Mouse (Mus musculus) C2C12 (cell line): ENCODE measurements around the gene Fam196b. TPM values are rescaled to one million over a fixed set of nuclear protein-coding genes. Genes with fewer than 3 reads are reported as not detected.

Experiments
- H3K27me3 ChIP-seq: one replicate; pipeline ENCODE4 v1.6.1; 2011; ENCODE audit not compliant: control insufficient read depth, insufficient read depth, insufficient read length
- H3K36me3 ChIP-seq: one replicate; pipeline ENCODE4 v1.6.1; 2011; ENCODE audit not compliant: control insufficient read depth, insufficient read depth
- H3K4me3 ChIP-seq: one replicate; pipeline ENCODE4 v1.5.1; 2011; ENCODE audit warnings: mild to moderate bottlenecking, control low read depth; ENCODE audit not compliant: poor library complexity, insufficient read depth, severe bottlenecking
- H3K79me2 ChIP-seq: one replicate; pipeline ENCODE4 v1.6.1; 2011; ENCODE audit not compliant: control insufficient read depth, insufficient read depth
- H3K79me3 ChIP-seq: one replicate; pipeline ENCODE4 v1.6.1; 2011; ENCODE audit warnings: low read depth, control low read depth
- H3ac ChIP-seq: one replicate; pipeline ENCODE3; 2011; ENCODE audit warnings: low read depth; ENCODE audit not compliant: control insufficient read depth, insufficient read length
- CEBPB ChIP-seq: IDR thresholded peaks from one replicate; pipeline ENCODE4 v1.6.1; 2011; ENCODE audit warnings: low read depth, mild to moderate bottlenecking, control low read depth, moderate library complexity
- CTCF ChIP-seq: IDR thresholded peaks from one replicate; pipeline ENCODE4 v1.5.1; 2011; ENCODE audit not compliant: control insufficient read depth, insufficient read depth, insufficient read length
- FOSL1 ChIP-seq: IDR thresholded peaks from one replicate; pipeline ENCODE4 v1.8.0; 2011; ENCODE audit warnings: mild to moderate bottlenecking, low read length; ENCODE audit not compliant: poor library complexity, insufficient read depth, severe bottlenecking
- MAX ChIP-seq: IDR thresholded peaks from one replicate; pipeline ENCODE4 v1.6.1; 2011; ENCODE audit warnings: mild to moderate bottlenecking, control low read depth
- MYOD1 ChIP-seq: IDR thresholded peaks from one replicate; pipeline ENCODE4 v1.6.1; 2011; ENCODE audit warnings: low read depth; ENCODE audit not compliant: control insufficient read depth, insufficient read length
- MYOG ChIP-seq: IDR thresholded peaks from one replicate; pipeline ENCODE4 v1.6.1; 2011; ENCODE audit not compliant: control insufficient read depth, insufficient read length; ENCODE audit errors: extremely low read depth
- USF1 ChIP-seq: IDR thresholded peaks from one replicate; pipeline ENCODE4 v1.6.1; 2011; ENCODE audit warnings: low read depth, mild to moderate bottlenecking, control low read depth, moderate library complexity
- polyA plus RNA-seq: library from polyadenylated mRNA; unstranded; fragments of >200 nt; fragmentation: generic; extraction: Trizol; gene quantifications from one replicate; pipeline ENCODE4 v1.2.1, GENCODE M21; 2012; ENCODE audit warnings: missing spikeins

Fam196b gene
- polyA plus RNA-seq, 1 experiment: not detected

GRCm38 (mm10) chr11:34299550-34299949 is 15.1 kb upstream of the Fam196b start:
- TF ChIP-seq CEBPB: no peak
- TF ChIP-seq FOSL1: no peak
- TF ChIP-seq USF1: no peak
- no peak for TF ChIP-seq CTCF
- no peak for TF ChIP-seq MAX
- TF ChIP-seq MYOD1: no peak
- no peak for TF ChIP-seq MYOG
- Histone ChIP-seq H3K79me2 (no peaks in the 10 kb centered on the region), H3K36me3 (no peaks in the 10 kb centered on the region), H3K4me3 (no peak overlapping the region), H3ac (no peak overlapping the region), H3K79me3 (no peaks in the 10 kb centered on the region), H3K27me3 (no peaks in the 10 kb centered on the region)

GRCm38 (mm10) chr11:34300064-34300463 is 14.6 kb upstream of the Fam196b start:
- Histone ChIP-seq H3K79me2 (no peaks in the 10 kb centered on the region), H3K4me3 (no peak overlapping the region), H3K27me3 (no peaks in the 10 kb centered on the region), H3K79me3 (no peaks in the 10 kb centered on the region), H3ac (no peak overlapping the region), H3K36me3 (no peaks in the 10 kb centered on the region)
- no peak for TF ChIP-seq MYOD1
- no peak for TF ChIP-seq CTCF
- TF ChIP-seq FOSL1: no peak
- TF ChIP-seq USF1: no peak
- no peak for TF ChIP-seq MAX
- TF ChIP-seq MYOG: no peak
- TF ChIP-seq CEBPB: no peak

- H3K27me3 ChIP-seq: no peaks in the 10 kb centered on the region
- H3K79me2 ChIP-seq: no peaks in the 10 kb centered on the region
- no peak for TF ChIP-seq FOSL1
- TF ChIP-seq USF1: no peak
- no peak for TF ChIP-seq CEBPB
- TF ChIP-seq MYOG: no peak
- no peak for TF ChIP-seq MAX
- no peak for TF ChIP-seq MYOD1
- no peak for TF ChIP-seq CTCF
- no peaks in the 10 kb centered on the region for H3K36me3 ChIP-seq
- no peak overlapping the region for H3ac ChIP-seq
- no peak overlapping the region for H3K4me3 ChIP-seq
- H3K79me3 ChIP-seq: no peaks in the 10 kb centered on the region
Measured at GRCm38 (mm10) chr11:34306231-34306630, 8.4 kb upstream of the Fam196b start.

- no peaks in the 10 kb centered on the region for H3K27me3 ChIP-seq
- no peak for TF ChIP-seq MYOG
- TF ChIP-seq FOSL1: no peak
- TF ChIP-seq USF1: no peak
- no peak for TF ChIP-seq MYOD1
- no peak for TF ChIP-seq CTCF
- TF ChIP-seq MAX: no peak
- no peak for TF ChIP-seq CEBPB
- no peaks in the 10 kb centered on the region for H3K79me2 ChIP-seq
Measured at GRCm38 (mm10) chr11:34308731-34309130, 5.9 kb upstream of the Fam196b start.

GRCm38 (mm10) chr11:34309360-34309759 is 5.3 kb upstream of the Fam196b start:
- TF ChIP-seq MYOD1: no peak
- TF ChIP-seq USF1: no peak
- TF ChIP-seq CTCF: no peak
- TF ChIP-seq CEBPB: no peak
- Histone ChIP-seq H3K79me2 (no peaks in the 10 kb centered on the region), H3K27me3 (no peaks in the 10 kb centered on the region), H3ac (no peak overlapping the region), H3K4me3 (no peak overlapping the region), H3K36me3 (no peaks in the 10 kb centered on the region), H3K79me3 (no peaks in the 10 kb centered on the region)

More at GRCm38 (mm10) chr11:34308731-34309130, 5.9 kb upstream of the Fam196b start:
- no peak overlapping the region for H3ac ChIP-seq
- no peaks in the 10 kb centered on the region for H3K79me3 ChIP-seq
- H3K36me3 ChIP-seq: no peaks in the 10 kb centered on the region
- H3K4me3 ChIP-seq: no peak overlapping the region

- Histone ChIP-seq H3K4me3 (no peak overlapping the region), H3K27me3 (no peaks in the 10 kb centered on the region), H3K36me3 (no peaks in the 10 kb centered on the region), H3K79me2 (no peaks in the 10 kb centered on the region), H3K79me3 (no peaks in the 10 kb centered on the region), H3ac (no peak overlapping the region)
- no peak for TF ChIP-seq FOSL1
- TF ChIP-seq USF1: no peak
- no peak for TF ChIP-seq CTCF
Measured at GRCm38 (mm10) chr11:34311717-34312116, 2.9 kb upstream of the Fam196b start.
